Mouse (Mus musculus) thymus, adult 2 months (tissue): ENCODE measurements around the gene Sh3bp1. TPM values are rescaled to one million over a fixed set of nuclear protein-coding genes. Genes with fewer than 3 reads are reported as not detected.

Experiments used
- DNase-seq: peaks from one replicate; pipeline ENCODE4 v3.0.0; 2021
- H3K27ac ChIP-seq: fragments of 200-500 bp; 2 replicates; pipeline ENCODE4 v1.5.1; 2012; ENCODE audit warnings: low read length, control low read depth; ENCODE audit not compliant: control insufficient read depth, insufficient read depth
- H3K27me3 ChIP-seq: fragments of 200-500 bp; 2 replicates; pipeline ENCODE4 v1.6.1; 2012; ENCODE audit warnings: mild to moderate bottlenecking, low read length, moderate library complexity, mixed read lengths; ENCODE audit not compliant: control insufficient read depth, insufficient read depth
- H3K36me3 ChIP-seq: fragments of 200-500 bp; 2 replicates; pipeline ENCODE4 v1.6.1; 2012; ENCODE audit warnings: mild to moderate bottlenecking, low read length, moderate library complexity; ENCODE audit not compliant: control insufficient read depth, insufficient read depth
- H3K4me1 ChIP-seq: fragments of 200-500 bp; replicated peaks from 2 replicates; pipeline ENCODE4 v1.6.1; 2012; ENCODE audit warnings: low read length; ENCODE audit not compliant: control insufficient read depth, insufficient read depth
- H3K4me3 ChIP-seq: fragments of 200-500 bp; 2 replicates; pipeline ENCODE4 v1.5.1; 2012; ENCODE audit warnings: mild to moderate bottlenecking, low read length, control low read depth, moderate library complexity; ENCODE audit not compliant: control insufficient read depth, insufficient read depth
- CTCF ChIP-seq: fragments of 200-500 bp; IDR thresholded peaks from 2 replicates; pipeline ENCODE4 v1.5.1; 2012; ENCODE audit warnings: mild to moderate bottlenecking, control low read depth, low read length, moderate library complexity, borderline replicate concordance; ENCODE audit not compliant: control insufficient read depth, poor library complexity, insufficient read depth; ENCODE audit errors: extremely low read depth
- POLR2A ChIP-seq: fragments of 200-500 bp; IDR thresholded peaks from 2 replicates; pipeline ENCODE4 v1.6.1; 2012; ENCODE audit warnings: mild to moderate bottlenecking, low read length, control low read depth, moderate library complexity; ENCODE audit not compliant: control insufficient read depth, poor library complexity, insufficient read depth; ENCODE audit errors: extremely low read depth
- WGBS: fragments of 180-500 bp; shearing (Covaris S2); methylation state at CpG from one replicate; pipeline ENCODE4 v1.1.7; 2018; 5-methylcytosine and 5-hydroxymethylcytosine counted together
- polyA plus RNA-seq: library from polyadenylated mRNA; depleted of rRNA; stranded (reverse); fragments of >200 nt; gene quantifications from 2 replicates; pipeline ENCODE4 v1.2.3, GENCODE M21; 2012

Sh3bp1 gene
- polyA plus RNA-seq, 1 experiment = 371 TPM

GRCm38 (mm10) chr15:78937963-78938362 lies 38.4 kb downstream of the Sh3bp1 start:
- no peak for DNase-seq

GRCm38 (mm10) chr15:78940325-78940724 lies 40.8 kb downstream of the Sh3bp1 start:
- no peaks in the 10 kb centered on the region for H3K27me3 ChIP-seq
- 97% methylated on average over 13 of the region's 13 CpGs for WGBS
- H3K36me3 ChIP-seq = peaks cover 28% of the 10 kb centered on the region
- H3K27ac ChIP-seq = no peak overlapping the region
- no peak overlapping the region for H3K4me3 ChIP-seq
- H3K4me1 ChIP-seq = peaks cover 6% of the 10 kb centered on the region
- TF ChIP-seq CTCF = no peak
- TF ChIP-seq POLR2A = no peak
- no peak for DNase-seq

More at GRCm38 (mm10) chr15:78937963-78938362, 38.4 kb downstream of the Sh3bp1 start:
- no peak overlapping the region for H3K27ac ChIP-seq
- 98% methylated on average over 2 of the region's 2 CpGs for WGBS
- H3K27me3 ChIP-seq = no peaks in the 10 kb centered on the region
- H3K36me3 ChIP-seq = peaks cover 28% of the 10 kb centered on the region
- H3K4me1 ChIP-seq = peaks cover 6% of the 10 kb centered on the region
- no peak for TF ChIP-seq CTCF
- no peak for TF ChIP-seq POLR2A
- no peak overlapping the region for H3K4me3 ChIP-seq

GRCm38 (mm10) chr15:78942663-78943062 lies 43.1 kb downstream of the Sh3bp1 start:
- TF ChIP-seq CTCF = peak; percentile 81; the same call in 1 of the 2 replicates
- no peak for TF ChIP-seq POLR2A
- no peaks in the 10 kb centered on the region for H3K4me1 ChIP-seq
- H3K4me3 ChIP-seq = no peak overlapping the region
- H3K27ac ChIP-seq = no peak overlapping the region
- peak; percentile 63 for DNase-seq
- H3K27me3 ChIP-seq = peaks cover 9% of the 10 kb centered on the region
- H3K36me3 ChIP-seq = peaks cover 23% of the 10 kb centered on the region
- 44% methylated on average over 9 of the region's 9 CpGs for WGBS

- Histone ChIP-seq H3K27me3 (peaks cover 20% of the 10 kb centered on the region), H3K36me3 (peaks cover 5% of the 10 kb centered on the region), H3K4me3 (no peak overlapping the region), H3K4me1 (no peaks in the 10 kb centered on the region), H3K27ac (no peak overlapping the region)
- WGBS = 73% methylated on average over 7 of the region's 7 CpGs
- TF ChIP-seq POLR2A = no peak
- TF ChIP-seq CTCF = no peak
- no peak for DNase-seq
Measured at GRCm38 (mm10) chr15:78946232-78946631, 46.7 kb downstream of the Sh3bp1 start.

GRCm38 (mm10) chr15:78947657-78948056 lies 48.1 kb downstream of the Sh3bp1 start, which contains the start of gene Triobp:
Triobp (plus strand) TSS chr15:78947724.
- no peak within 1 kb of the TSS for H3K4me3 ChIP-seq

GRCm38 (mm10) chr15:78948152-78948725 lies 48.7 kb downstream of the Sh3bp1 start:
- 6% methylated on average over 11 of the region's 11 CpGs for WGBS
- peaks cover 20% of the 10 kb centered on the region for H3K27me3 ChIP-seq
- H3K4me1 ChIP-seq = no peaks in the 10 kb centered on the region
- DNase-seq = no peak
- no peak for TF ChIP-seq POLR2A
- TF ChIP-seq CTCF = no peak
- no peak overlapping the region for H3K4me3 ChIP-seq
- no peak overlapping the region for H3K27ac ChIP-seq
- no peaks in the 10 kb centered on the region for H3K36me3 ChIP-seq

More at GRCm38 (mm10) chr15:78947657-78948056, 48.1 kb downstream of the Sh3bp1 start, which contains the start of gene Triobp:
- 3% methylated on average over 24 of the region's 24 CpGs for WGBS
- no peak within 1 kb of the TSS for H3K27ac ChIP-seq
- no peaks in the 10 kb centered on the region for H3K36me3 ChIP-seq
- peaks cover 20% of the 10 kb centered on the region for H3K27me3 ChIP-seq
- H3K4me1 ChIP-seq = no peaks in the 10 kb centered on the region
- TF ChIP-seq CTCF = no peak
- no peak for TF ChIP-seq POLR2A
- no peak for DNase-seq
